Mouse (Mus musculus): ENCODE measurements around the gene Chrnb1.

DNA sequence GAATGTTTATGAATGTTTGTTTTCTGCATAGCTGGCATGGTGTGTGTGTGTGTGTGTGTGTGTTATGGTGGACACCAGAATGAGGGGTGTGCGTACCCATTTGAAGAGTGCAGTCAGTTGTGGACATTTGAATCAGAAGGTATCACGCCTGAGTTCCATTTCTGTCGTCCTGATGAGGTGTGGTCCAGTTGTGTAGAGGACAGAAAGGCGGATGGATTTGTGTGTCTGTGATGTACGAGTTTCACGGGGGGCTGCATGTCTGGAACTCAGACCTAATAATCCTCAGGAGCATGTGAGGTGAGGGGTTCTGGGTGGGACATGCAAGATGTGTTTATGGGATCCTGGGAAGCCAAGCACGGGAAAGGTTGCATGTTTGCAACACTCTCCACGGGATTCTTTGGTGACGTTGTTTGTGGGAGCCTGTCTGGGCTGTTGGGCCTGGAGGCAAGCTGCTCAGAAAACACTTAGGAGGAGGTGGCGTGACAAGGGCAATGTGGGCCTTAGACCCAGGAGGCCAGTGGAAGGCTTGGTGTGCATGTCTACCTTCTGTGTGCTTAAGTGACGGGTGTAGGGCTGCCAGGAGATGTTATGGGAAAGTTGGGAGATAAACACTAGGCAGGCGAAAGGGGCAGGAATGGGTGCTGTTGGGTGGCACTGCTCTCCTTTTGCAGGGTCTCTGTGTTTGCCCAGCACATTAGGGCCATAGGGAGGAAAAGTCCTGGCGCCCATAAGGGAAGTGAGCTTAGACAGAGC is 28.7 kb downstream of the Chrnb1 start:
- TF ChIP-seq POLR2A (IDR thresholded peaks at IDR 0.05; ENCODE audit: insufficient read depth, low read depth, low read length) (no peak), CTCF (IDR thresholded peaks at IDR 0.05; ENCODE audit: insufficient read depth, low read depth, low read length) (no peak)

Measured in olfactory bulb, adult 2 months (tissue).